Mouse (Mus musculus) E14TG2a.4 (cell line): ENCODE results near the gene Fam189a1.

Source experiments
- CTCF ChIP-seq: conservative IDR thresholded peaks from 2 replicates; pipeline ENCODE4 v1.5.1; 2014; ENCODE audit warnings: low read length
- NANOG ChIP-seq: IDR thresholded peaks from 2 replicates; pipeline ENCODE4 v1.6.1; 2014; ENCODE audit warnings: borderline replicate concordance, low read length, mixed read lengths

- TF ChIP-seq CTCF: no peak
- no peak for TF ChIP-seq NANOG
Measured at GRCm38 (mm10) chr7:64981511-64982235, 174.7 kb downstream of the Fam189a1 start.
